ENCODE assay signal across 30 mouse cellular contexts in genomic region chr15:80910183-80910582, GRCm38 (mm10). TPM values are rescaled to one million over a fixed set of nuclear protein-coding genes. Genes with fewer than 3 reads are reported as not detected.
DNase-seq lines count a peak whose midpoint lies in the region; ATAC-seq and TF ChIP-seq lines count a peak whose summit lies in the region.
"Had no signal": no experiment of that assay in that cellular context is flagged by ENCODE, and none has a peak within 500 bp of the region (broad histone marks: within the 10 kb centered on the region; RNA-seq: fewer than 3 reads in every experiment).

No protein-coding gene starts in this region.

- CTCF ChIA-PET in Patski (lab: Charles Lee) = interaction anchor here (0.6 to 2.0 kb wide), 3 partner anchors 16 to 17 kb away, joined by 3 to 5 read pairs (median 3); no protein-coding TSS in a partner anchor

- H3K4me1 ChIP-seq in liver, embryonic 11.5 days (replicated peaks; ENCODE audit: control insufficient read depth, insufficient read depth, low read length) = peaks cover 17% of the 10 kb centered on the region
- peaks cover 13 to 23% of the 10 kb centered on the region in 2 experiments for H3K4me1 ChIP-seq in MEL (ENCODE audit: control insufficient read depth in 1 of 2, insufficient read depth in 2 of 2, low read length in 2 of 2)
- peaks cover 45% of the 10 kb centered on the region for H3K4me1 ChIP-seq in liver, embryonic 13.5 days (replicated peaks)
- H3K4me1 ChIP-seq: forebrain, embryonic 13.5 days; hindbrain, embryonic 15.5 days; limb, embryonic 12.5 days; midbrain, embryonic 13.5 days; neural tube, embryonic 13.5 days had no signal

- H3K36me3 ChIP-seq in liver, embryonic 11.5 days (ENCODE audit: control insufficient read depth, insufficient read depth, low read length) = peaks cover 35% of the 10 kb centered on the region
- H3K36me3 ChIP-seq in MEL (ENCODE audit: control insufficient read depth in 1 of 2, insufficient read depth in 2 of 2, low read length in 2 of 2) = peaks cover 1 to 42% of the 10 kb centered on the region in 2 experiments
- H3K36me3 ChIP-seq in liver, embryonic 13.5 days = peaks cover 81% of the 10 kb centered on the region

- TF ChIP-seq CTCF in MEL (IDR thresholded peaks at IDR 0.05 in 2 of 3, conservative IDR thresholded peaks at IDR 0.05 in 1 of 3; ENCODE audit: control insufficient read depth in 1 of 3, insufficient read depth in 1 of 3, low read depth in 2 of 3, low read length in 3 of 3, poor library complexity in 1 of 3, severe bottlenecking in 1 of 3) = peak; percentile 65 to 71 (median 69)
- TF ChIP-seq CTCF in Patski (IDR thresholded peaks at IDR 0.05) = peak; percentile 39

- TF ChIP-seq RAD21 in MEL (IDR thresholded peaks at IDR 0.05; ENCODE audit: low read depth, low read length) = peak; percentile 34

- H3K9ac ChIP-seq in liver, embryonic 11.5 days (ENCODE audit: low read depth, low read length) = no peak overlapping the region
- no peak overlapping the region for H3K9ac ChIP-seq in MEL (ENCODE audit: control insufficient read depth, low read depth, low read length, poor library complexity, severe bottlenecking)
- H3K9ac ChIP-seq in liver, embryonic 13.5 days = no peak overlapping the region
- H3K9ac ChIP-seq: forebrain, embryonic 13.5 days; heart, embryonic 13.5 days; hindbrain, embryonic 15.5 days; limb, embryonic 12.5 days; midbrain, embryonic 13.5 days; neural tube, embryonic 13.5 days had no signal

- intact Hi-C loops in left cerebral cortex, postnatal 14 days (cut with DNase I) = no loop called here

- H3K27ac ChIP-seq in liver, embryonic 11.5 days (ENCODE audit: low read depth, low read length) = peak overlapping the region; percentile 91
- H3K27ac ChIP-seq in MEL (ENCODE audit: control insufficient read depth, low read depth, low read length) = peak overlapping the region; percentile 73
- peak overlapping the region; percentile 92 for H3K27ac ChIP-seq in liver, embryonic 13.5 days
- H3K27ac ChIP-seq: forebrain, embryonic 13.5 days; heart, embryonic 13.5 days; hindbrain, embryonic 15.5 days; limb, embryonic 12.5 days; macrophage; midbrain, embryonic 13.5 days; neural tube, embryonic 13.5 days; stomach, postnatal 0 days had no signal

- WGBS in liver, embryonic 11.5 days = 86% methylated on average over 3 of the region's 3 CpGs
- WGBS in liver, embryonic 13.5 days (ENCODE audit: insufficient replicate concordance) = 69% methylated on average over 3 of the region's 3 CpGs

- POLR2A ChIA-PET in Patski (lab: Charles Lee) = no interaction called here

- DNase-seq in liver, embryonic 11.5 days (ENCODE audit: low spot score) = no peak
- DNase-seq in liver = no peak
- DNase-seq in MEL (ENCODE audit: low read depth, low spot score) = peak; percentile 91
- no peak for DNase-seq in Patski (ENCODE audit: low read depth, low spot score)
- DNase-seq in liver, embryonic 13.5 days = no peak
- DNase-seq in ovary, postnatal 36 days (ENCODE audit: low spot score) = no peak
- DNase-seq in left cerebral cortex, postnatal 14 days (ENCODE audit: low spot score in 2 of 2) = no peak
- DNase-seq in retina, postnatal 1 day = no peak
- DNase-seq: adrenal gland, postnatal 25 days; cerebellum, adult 8-10 months; cerebellum, postnatal 25 days; gastrocnemius, postnatal 36 days; heart, adult 18-20 months; heart, postnatal 10 days; kidney, adult 18-20 months; layer of hippocampus, postnatal 36 days; lung, adult 18-20 months; lung, postnatal 10 days; right cerebral cortex, postnatal 4 days; thymus, adult 18-20 months had no signal

- no peak overlapping the region for H3K4me3 ChIP-seq in liver, embryonic 11.5 days (ENCODE audit: low read depth, low read length)
- peak overlapping the region in 1 of 2 experiments; percentile 19; a peak in 2 of 4 replicates for H3K4me3 ChIP-seq in MEL (ENCODE audit: control insufficient read depth in 1 of 2, insufficient read depth in 1 of 2, low read depth in 2 of 2, low read length in 2 of 2)
- no peak overlapping the region for H3K4me3 ChIP-seq in liver, embryonic 13.5 days (replicated peaks)
- H3K4me3 ChIP-seq: forebrain, embryonic 13.5 days; heart, embryonic 13.5 days; hindbrain, embryonic 15.5 days; limb, embryonic 12.5 days; midbrain, embryonic 13.5 days; neural tube, embryonic 13.5 days had no signal

- TF ChIP-seq EP300 in MEL (IDR thresholded peaks at IDR 0.05; ENCODE audit: low read depth in 1 of 2, low read length in 2 of 2) = no peak

- ATAC-seq in liver, embryonic 11.5 days (replicated peaks; ENCODE audit: low FRiP score) = 0 out of 2 replicates have a peak, but pooled peaks have one; percentile 6
- no peak for ATAC-seq in Patski
- ATAC-seq in liver, embryonic 13.5 days (ENCODE audit: low read depth) = no peak
- ATAC-seq: forebrain, embryonic 13.5 days; inflammation-experienced regulatory T-cells, adult 6 months; midbrain, embryonic 13.5 days had no signal

- H3K4me2 ChIP-seq in liver, embryonic 11.5 days = no peak overlapping the region; the same call in 1 of the 2 replicates
- peak overlapping the region; percentile 30; the same call in 1 of the 2 replicates for H3K4me2 ChIP-seq in liver, embryonic 13.5 days
- H3K4me2 ChIP-seq: forebrain, embryonic 13.5 days; heart, embryonic 13.5 days; hindbrain, embryonic 15.5 days; limb, embryonic 12.5 days; midbrain, embryonic 13.5 days; neural tube, embryonic 13.5 days had no signal

- no peaks in the 10 kb centered on the region for H3K79me2 ChIP-seq in MEL (ENCODE audit: control insufficient read depth, insufficient read depth, low read length, poor library complexity)

- H3K9me3 ChIP-seq in liver, embryonic 11.5 days (ENCODE audit: control insufficient read depth, low read length) = no peaks in the 10 kb centered on the region
- H3K9me3 ChIP-seq in MEL (replicated peaks; ENCODE audit: insufficient read depth, low read length) = no peaks in the 10 kb centered on the region
- no peaks in the 10 kb centered on the region for H3K9me3 ChIP-seq in liver, embryonic 13.5 days (replicated peaks)
- H3K9me3 ChIP-seq: forebrain, embryonic 13.5 days; heart, embryonic 13.5 days; hindbrain, embryonic 15.5 days; limb, embryonic 12.5 days; midbrain, embryonic 13.5 days; neural tube, embryonic 13.5 days had no signal

- in situ Hi-C loops in Patski (cut with MboI; ENCODE audit: low pct_unique_long_range_greater_than_20kb) = no loop called here

- no peak for TF ChIP-seq POLR2A in MEL (IDR thresholded peaks at IDR 0.05; ENCODE audit: control insufficient read depth in 1 of 2, insufficient read depth in 1 of 2, low read depth in 1 of 2, low read length in 2 of 2, poor library complexity in 1 of 2)

- H3K27me3 ChIP-seq in liver, embryonic 11.5 days (replicated peaks; ENCODE audit: control insufficient read depth, insufficient read depth, low read length) = no peaks in the 10 kb centered on the region
- H3K27me3 ChIP-seq in MEL (ENCODE audit: control insufficient read depth in 1 of 2, insufficient read depth in 2 of 2, low read length in 2 of 2) = no peaks in the 10 kb centered on the region
- H3K27me3 ChIP-seq in Patski = no peaks in the 10 kb centered on the region
- no peaks in the 10 kb centered on the region for H3K27me3 ChIP-seq in liver, embryonic 13.5 days
- H3K27me3 ChIP-seq: CH12.LX; forebrain, embryonic 13.5 days; heart, embryonic 13.5 days; hindbrain, embryonic 15.5 days; limb, embryonic 12.5 days; midbrain, embryonic 13.5 days; neural tube, embryonic 13.5 days had no signal

TF ChIP-seq in MEL, 35 proteins besides CTCF, POLR2A, EP300 and RAD21 (continues in another document):
- peak; percentile 60; the same call in 1 of the 2 replicates for TF ChIP-seq MYC (IDR thresholded peaks at IDR 0.05; ENCODE audit: low read depth, low read length)
- no peak; the same call in 1 of the 2 replicates for TF ChIP-seq SIN3A (IDR thresholded peaks at IDR 0.05; ENCODE audit: low read length)
- TF ChIP-seq UBTF (IDR thresholded peaks at IDR 0.05; ENCODE audit: borderline replicate concordance, insufficient read depth, low read depth, low read length) = no peak
- TF ChIP-seq E2F4 (IDR thresholded peaks at IDR 0.05; ENCODE audit: borderline replicate concordance, low read depth, low read length) = no peak
- no peak for TF ChIP-seq USF1 (IDR thresholded peaks at IDR 0.05; ENCODE audit: low read depth, low read length)
- TF ChIP-seq MYB (IDR thresholded peaks at IDR 0.05; ENCODE audit: low read depth, low read length) = no peak
- TF ChIP-seq SMC3 (IDR thresholded peaks at IDR 0.05; ENCODE audit: low read depth, low read length) = peak; percentile 49
- TF ChIP-seq NELFE (IDR thresholded peaks at IDR 0.05; ENCODE audit: low read depth, low read length) = no peak
- TF ChIP-seq POLR2AphosphoS2 (IDR thresholded peaks at IDR 0.05; ENCODE audit: low read length) = no peak
- TF ChIP-seq ZC3H11A (IDR thresholded peaks at IDR 0.05; ENCODE audit: low read depth, low read length) = 0 out of 2 replicates have a peak, but pooled peaks have one; percentile 23
- peak; percentile 98 for TF ChIP-seq JUND (IDR thresholded peaks at IDR 0.05; ENCODE audit: low read depth, low read length)
- TF ChIP-seq ZNF384 (IDR thresholded peaks at IDR 0.05; ENCODE audit: low read depth, low read length) = no peak
- TF ChIP-seq RCOR1 (IDR thresholded peaks at IDR 0.05; ENCODE audit: low read depth, low read length) = 0 out of 2 replicates have a peak, but pooled peaks have one; percentile 5
- TF ChIP-seq MAFK (IDR thresholded peaks at IDR 0.05; ENCODE audit: borderline replicate concordance, low read depth, low read length) = no peak
- TF ChIP-seq ZKSCAN1 (IDR thresholded peaks at IDR 0.05; ENCODE audit: low read depth, low read length) = no peak
- TF ChIP-seq POLR2AphosphoS5 (IDR thresholded peaks at IDR 0.05; ENCODE audit: borderline replicate concordance, low read depth, low read length) = no peak
- 0 out of 2 replicates have a peak, but pooled peaks have one; percentile 6 for TF ChIP-seq ELF1 (IDR thresholded peaks at IDR 0.05; ENCODE audit: low read depth, low read length)
- no peak for TF ChIP-seq ETS1 (IDR thresholded peaks at IDR 0.05; ENCODE audit: low read depth, low read length)
- no peak for TF ChIP-seq KAT2A (conservative IDR thresholded peaks at IDR 0.05; ENCODE audit: low read depth, low read length)
- no peak for TF ChIP-seq HCFC1 (IDR thresholded peaks at IDR 0.05; ENCODE audit: low read depth, low read length)
- no peak for TF ChIP-seq BHLHE40 (IDR thresholded peaks at IDR 0.05; ENCODE audit: borderline replicate concordance, low read depth, low read length)
- TF ChIP-seq ZMIZ1 (IDR thresholded peaks at IDR 0.05; ENCODE audit: low read depth, low read length) = no peak
- TF ChIP-seq TAL1 (IDR thresholded peaks at IDR 0.05; ENCODE audit: low read length) = no peak

RNA-seq across cellular contexts. Expression of gene Adsl, which starts 38.1 kb away (rescaled TPM):
- 256 and 262 TPM in 2 replicates for polyA plus RNA-seq in liver, embryonic 11.5 days (2014; fragmentation: Nextera tagmentation; extraction: Ambion mirVana)
- 290 and 320 TPM in 2 replicates for total RNA-seq in MEL (2012; rRNA removed)
- polyA plus RNA-seq in MEL (2012; ENCODE audit: insufficient read depth in 1 of 2, insufficient read length in 2 of 2, low read depth in 1 of 2, low replicate concordance in 2 of 2, missing spikeins in 1 of 2) = 100 to 1,000 TPM; 304 to 365 TPM
- polyA plus RNA-seq in Patski (2021) = 107 TPM
- polyA plus RNA-seq in liver, embryonic 13.5 days (2015; fragmentation: Nextera tagmentation; extraction: Ambion mirVana) = 131 and 134 TPM in 2 replicates
- 10 to 100 TPM; 22.8 to 28.3 TPM for total RNA-seq in left cerebral cortex, postnatal 14 days (2021)
